Mouse (Mus musculus): ENCODE measurements around the gene Fth1.

Fth1 gene

GRCm38 (mm10) chr19:9980258-9980657 lies at the start of gene Fth1:
Gene Fth1 (plus strand): TSS chr19:9980598.
- DNase-seq = no peak

GRCm38 (mm10) chr19:9931167-9931607 lies 49.2 kb upstream of the Fth1 start:
- peak; percentile 53 for DNase-seq

GRCm38 (mm10) chr19:9933908-9934307 lies 46.5 kb upstream of the Fth1 start:
- DNase-seq = no peak

- no peak for DNase-seq
Observed at GRCm38 (mm10) chr19:9936579-9936978, 43.8 kb upstream of the Fth1 start.

- DNase-seq = no peak
Observed at GRCm38 (mm10) chr19:9937428-9937827, 43.0 kb upstream of the Fth1 start.

GRCm38 (mm10) chr19:9938156-9938823 lies 42.1 kb upstream of the Fth1 start:
- DNase-seq = no peak

GRCm38 (mm10) chr19:9938824-9939303 lies 41.5 kb upstream of the Fth1 start:
- DNase-seq = peak; percentile 71

- no peak for DNase-seq
Observed at GRCm38 (mm10) chr19:9939841-9940240, 40.6 kb upstream of the Fth1 start.

GRCm38 (mm10) chr19:9940903-9941302 lies 39.5 kb upstream of the Fth1 start:
- peak; percentile 83 for DNase-seq

- no peak for DNase-seq
Observed at GRCm38 (mm10) chr19:9941809-9942208, 38.6 kb upstream of the Fth1 start.

GRCm38 (mm10) chr19:9942539-9943533 lies 37.6 kb upstream of the Fth1 start:
- DNase-seq = no peak

GRCm38 (mm10) chr19:9945800-9946564 lies 34.4 kb upstream of the Fth1 start:
- no peak for DNase-seq

- no peak for DNase-seq
Observed at GRCm38 (mm10) chr19:9946986-9947385, 33.4 kb upstream of the Fth1 start.

GRCm38 (mm10) chr19:9952390-9952789 lies 28.0 kb upstream of the Fth1 start:
- DNase-seq = peak; percentile 68

- no peak for DNase-seq
Observed at GRCm38 (mm10) chr19:9952912-9953311, 27.5 kb upstream of the Fth1 start.

- peak; percentile 95 for DNase-seq
Observed at GRCm38 (mm10) chr19:9954055-9954810, 26.2 kb upstream of the Fth1 start.

- DNase-seq = peak; percentile 59
Observed at GRCm38 (mm10) chr19:9954811-9955202, 25.6 kb upstream of the Fth1 start.

GRCm38 (mm10) chr19:9955438-9955837 lies 25.0 kb upstream of the Fth1 start:
- DNase-seq = no peak

GRCm38 (mm10) chr19:9956624-9957388 lies 23.6 kb upstream of the Fth1 start:
- peak; percentile 50 for DNase-seq

- no peak for DNase-seq
Observed at GRCm38 (mm10) chr19:9957965-9958364, 22.4 kb upstream of the Fth1 start.

GRCm38 (mm10) chr19:9960769-9961168 lies 19.6 kb upstream of the Fth1 start:
- DNase-seq = peak; percentile 1
